Mouse (Mus musculus): ENCODE results near the gene Dppa3. TPM values are rescaled to one million over a fixed set of nuclear protein-coding genes. Genes with fewer than 3 reads are reported as not detected.

Dppa3 gene
- polyA plus RNA-seq, 1 experiment = 14.6 TPM

DNA sequence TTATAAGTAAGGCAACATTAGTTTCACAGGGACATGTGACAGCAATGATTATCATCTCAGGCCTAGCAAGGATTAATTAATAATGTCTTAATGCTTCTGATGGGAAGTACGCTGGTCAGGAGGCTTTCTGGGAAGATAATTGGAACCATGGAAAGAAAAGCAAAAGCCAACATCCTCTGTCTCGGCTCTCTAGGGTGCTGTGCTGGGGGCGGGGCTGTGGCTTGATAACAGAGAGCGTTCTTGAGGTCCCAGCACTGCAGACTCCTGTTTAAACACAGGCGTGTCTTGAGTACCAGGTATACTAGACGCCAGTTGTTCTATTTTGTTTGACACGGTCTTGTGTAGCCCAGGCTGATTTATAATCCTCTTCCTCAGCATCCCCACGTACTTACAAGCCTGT is 46.5 kb downstream of the Dppa3 start:
- H3K4me1 ChIP-seq (ENCODE audit: control insufficient read depth, insufficient read depth, low read length) = peaks cover 5% of the 10 kb centered on the region
- H3K4me3 ChIP-seq (ENCODE audit: insufficient read depth, low read length) = no peak overlapping the region
- TF ChIP-seq CTCF (IDR thresholded peaks at IDR 0.05; ENCODE audit: low read depth, low read length) = no peak
- no peak for TF ChIP-seq POLR2A (IDR thresholded peaks at IDR 0.05; ENCODE audit: borderline replicate concordance, low read depth, low read length)
- no peak overlapping the region for H3K27ac ChIP-seq (ENCODE audit: insufficient read depth, low read depth, low read length)

Other genes starting within 250 kb of the Dppa3 start
- not detected in 2 replicates for gene Rimklb, start 127.6 kb upstream of the Dppa3 start, polyA plus RNA-seq (2012; ENCODE audit: insufficient read depth, insufficient read length, missing spikeins)
- 0.32 TPM in 1 of 2 replicates, not detected in the other for gene Mfap5, start 120.6 kb upstream of the Dppa3 start, polyA plus RNA-seq (2012; ENCODE audit: insufficient read depth, insufficient read length, missing spikeins)
- gene Aicda, start 72.6 kb upstream of the Dppa3 start, polyA plus RNA-seq (2012; ENCODE audit: insufficient read depth, insufficient read length, missing spikeins) = 0.45 TPM in 1 of 2 replicates, not detected in the other
- 664 and 728 TPM in 2 replicates for gene Apobec1, start 24.0 kb upstream of the Dppa3 start, polyA plus RNA-seq (2012; ENCODE audit: insufficient read depth, insufficient read length, missing spikeins)
- 30.2 and 32.0 TPM in 2 replicates for gene Gdf3, start 16.3 kb upstream of the Dppa3 start, polyA plus RNA-seq (2012; ENCODE audit: insufficient read depth, insufficient read length, missing spikeins)
- not detected in 2 replicates for gene Nanog, start 81.1 kb downstream of the Dppa3 start, polyA plus RNA-seq (2012; ENCODE audit: insufficient read depth, insufficient read length, missing spikeins)
- 5.8 and 6.4 TPM in 2 replicates for gene Slc2a3, start 175.2 kb downstream of the Dppa3 start, polyA plus RNA-seq (2012; ENCODE audit: insufficient read depth, insufficient read length, missing spikeins)
- 30.3 and 34.4 TPM in 2 replicates for gene Foxj2, start 193.5 kb downstream of the Dppa3 start, polyA plus RNA-seq (2012; ENCODE audit: insufficient read depth, insufficient read length, missing spikeins)
- gene C3ar1, start 229.8 kb downstream of the Dppa3 start, polyA plus RNA-seq (2012; ENCODE audit: insufficient read depth, insufficient read length, missing spikeins) = 718 and 808 TPM in 2 replicates
- gene Necap1, start 248.1 kb downstream of the Dppa3 start, polyA plus RNA-seq (2012; ENCODE audit: insufficient read depth, insufficient read length, missing spikeins) = 61.2 and 67.3 TPM in 2 replicates

All from bone marrow macrophage, adult 2 months (primary cell).